Mouse (Mus musculus) WW6 (cell line): Measurements from ENCODE around the gene Smpdl3b.

Experiments used
- DNase-seq: peaks from one replicate; pipeline ENCODE4 v3.0.0-alpha.2; 2013; ENCODE audit warnings: low read depth, low spot score

Smpdl3b gene

GRCm38 (mm10) chr4:132735389-132735788 lies 21.7 kb downstream of the Smpdl3b start:
- DNase-seq, result no peak

- DNase-seq, result no peak
Measured at GRCm38 (mm10) chr4:132734766-132735165, 22.3 kb downstream of the Smpdl3b start.

- no peak for DNase-seq
Measured at GRCm38 (mm10) chr4:132733071-132733770, 23.8 kb downstream of the Smpdl3b start.

- peak; percentile 74 for DNase-seq
Measured at GRCm38 (mm10) chr4:132732148-132732684, 24.8 kb downstream of the Smpdl3b start, which contains the start of gene Xkr8. Gene Xkr8 (minus strand): TSS chr4:132732546.

GRCm38 (mm10) chr4:132731616-132732015 lies 25.4 kb downstream of the Smpdl3b start:
- DNase-seq, result no peak

GRCm38 (mm10) chr4:132728233-132728632 lies 28.8 kb downstream of the Smpdl3b start:
- DNase-seq, result no peak

- no peak for DNase-seq
Measured at GRCm38 (mm10) chr4:132718251-132718650, 38.8 kb downstream of the Smpdl3b start.

- no peak for DNase-seq
Measured at GRCm38 (mm10) chr4:132713181-132713580, 43.9 kb downstream of the Smpdl3b start.

GRCm38 (mm10) chr4:132706885-132707284 lies 50.2 kb downstream of the Smpdl3b start:
- DNase-seq, result no peak

GRCm38 (mm10) chr4:132702076-132702475 lies 55.0 kb downstream of the Smpdl3b start:
- no peak for DNase-seq

GRCm38 (mm10) chr4:132693366-132693765 lies 63.7 kb downstream of the Smpdl3b start:
- DNase-seq, result no peak

- no peak for DNase-seq
Measured at GRCm38 (mm10) chr4:132689634-132690033, 67.4 kb downstream of the Smpdl3b start.
